Mouse (Mus musculus) testis, adult 2 months (tissue): ENCODE results near the gene Hdhd3.

Source experiments
- CTCF ChIP-seq: fragments of 200-500 bp; IDR thresholded peaks from 2 replicates; pipeline ENCODE4 v1.5.1; 2012; ENCODE audit warnings: low read depth, mild to moderate bottlenecking, inconsistent platforms, low read length, moderate library complexity; ENCODE audit not compliant: control insufficient read depth, insufficient read depth, insufficient replicate concordance
- POLR2A ChIP-seq: fragments of 200-500 bp; IDR thresholded peaks from 2 replicates; pipeline ENCODE4 v1.6.1; 2012; ENCODE audit warnings: low read depth, mild to moderate bottlenecking, inconsistent platforms, low read length, moderate library complexity; ENCODE audit not compliant: control insufficient read depth

- TF ChIP-seq POLR2A, result no peak
- TF ChIP-seq CTCF, result no peak
These were observed 28.1 kb downstream of the Hdhd3 start for GRCm38 (mm10) chr4:62475131-62475530.
